Mouse (Mus musculus) heart, embryonic 16.5 days (tissue): ENCODE measurements around the gene Rbms1. TPM values are rescaled to one million over a fixed set of nuclear protein-coding genes. Genes with fewer than 3 reads are reported as not detected.
A peak's percentile ranks its signal among the peaks of the same experiment; 100 is the strongest.

Experiments used
- ATAC-seq: fragments of 200-750 bp; cut with Nextera tagmentation; replicated peaks from 2 replicates; pipeline ENCODE4 v1.8.0; 2017; ENCODE audit warnings: moderate number of reproducible peaks; ENCODE audit not compliant: insufficient read depth, low FRiP score; ENCODE audit errors: extremely low read depth
- H3K27ac ChIP-seq: fragments of 300-500 bp; sonication (generic); 2 replicates; pipeline ENCODE4 v1.5.1; 2014; ENCODE audit warnings: mild to moderate bottlenecking, low read length, control low read depth, moderate library complexity
- H3K27me3 ChIP-seq: fragments of 300-500 bp; sonication (generic); 2 replicates; pipeline ENCODE4 v1.6.1; 2014; ENCODE audit warnings: low read length, mixed read lengths; ENCODE audit not compliant: control insufficient read depth, insufficient read depth
- H3K36me3 ChIP-seq: fragments of 300-500 bp; sonication (generic); 2 replicates; pipeline ENCODE4 v1.6.1; 2014; ENCODE audit not compliant: control insufficient read depth, insufficient read depth
- H3K4me1 ChIP-seq: fragments of 300-500 bp; sonication (generic); 2 replicates; pipeline ENCODE4 v1.6.1; 2014; ENCODE audit warnings: low read length, mixed read lengths; ENCODE audit not compliant: control insufficient read depth, insufficient read depth
- H3K4me2 ChIP-seq: fragments of 300-500 bp; sonication (generic); 2 replicates; pipeline ENCODE4 v1.6.1; 2014; ENCODE audit warnings: low read depth, mild to moderate bottlenecking, control low read depth, low read length
- H3K4me3 ChIP-seq: fragments of 300-500 bp; sonication (generic); 2 replicates; pipeline ENCODE4 v1.5.1; 2014; ENCODE audit warnings: mild to moderate bottlenecking, control low read depth, low read length
- H3K9ac ChIP-seq: fragments of 300-500 bp; sonication (generic); 2 replicates; pipeline ENCODE4 v1.6.1; 2014; ENCODE audit warnings: low read length, control low read depth
- H3K9me3 ChIP-seq: fragments of 300-500 bp; sonication (generic); replicated peaks from 2 replicates; pipeline ENCODE4 v1.6.1; 2016; ENCODE audit warnings: low read length; ENCODE audit not compliant: control insufficient read depth
- WGBS: fragments of 180-500 bp; shearing (Covaris S2); extraction: QIAGEN DNeasy Blood & Tissue Kit; methylation state at CpG from one replicate; pipeline ENCODE4 v1.1.7; 2014; 5-methylcytosine and 5-hydroxymethylcytosine counted together
- polyA plus RNA-seq: library from polyadenylated mRNA; unstranded; fragments of >200 nt; fragmentation: Nextera tagmentation; extraction: Ambion mirVana; gene quantifications from 2 replicates; pipeline ENCODE4 v1.2.1, GENCODE M21; 2015

Gene Rbms1
- polyA plus RNA-seq, 1 experiment from 2014 or later: 102 TPM

DNA sequence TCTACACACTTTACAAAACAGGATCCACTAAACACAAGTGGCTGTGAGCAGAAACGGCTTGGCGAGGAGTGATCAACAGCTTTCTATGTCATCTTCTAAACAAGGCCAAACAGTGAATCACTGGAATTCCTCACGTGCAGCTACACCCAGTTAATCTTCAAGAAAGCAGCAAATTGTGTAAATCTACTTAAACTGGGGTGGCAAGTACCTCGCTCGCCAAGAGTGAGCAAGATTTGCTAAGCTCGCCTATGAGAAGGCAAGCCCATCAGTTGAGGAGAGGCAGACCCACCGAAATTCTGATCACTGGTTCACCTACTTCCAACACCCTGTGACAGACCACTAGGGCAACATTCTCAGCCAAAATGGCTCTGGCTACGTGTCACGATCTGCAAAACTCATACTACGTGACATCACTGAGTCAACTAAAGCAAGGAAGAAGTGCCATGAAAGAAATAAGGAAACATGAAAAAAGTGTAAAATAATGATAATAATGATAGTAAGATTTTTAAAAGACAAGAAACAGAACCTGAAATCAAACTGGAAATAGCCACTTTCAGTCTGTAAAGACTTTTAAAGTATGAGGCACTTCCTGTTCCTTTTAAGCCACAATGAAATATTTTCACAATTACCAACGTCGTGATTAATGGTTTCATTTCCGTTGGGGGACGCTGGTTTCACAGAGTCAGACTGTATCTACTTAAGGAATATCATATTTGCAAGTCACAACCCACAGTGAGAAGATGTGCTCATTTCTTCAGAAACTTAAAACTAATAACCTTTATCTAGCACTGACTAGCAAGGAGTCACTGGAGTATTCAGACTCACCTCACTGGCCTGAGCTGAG lies 85.2 kb downstream of the Rbms1 start:
- H3K27ac ChIP-seq: peak overlapping the region; percentile 9; the same call in 1 of the 2 replicates
- H3K4me3 ChIP-seq: no peak overlapping the region
- peaks cover 73% of the 10 kb centered on the region for H3K4me1 ChIP-seq
- 45% methylated on average over 14 of the region's 14 CpGs for WGBS
- ATAC-seq: no peak
- H3K9ac ChIP-seq: peak overlapping the region; percentile 16; the same call in 1 of the 2 replicates
- H3K36me3 ChIP-seq: 0 out of 2 replicates have a peak, but pooled peaks cover 3% of the 10 kb centered on the region
- H3K9me3 ChIP-seq: no peaks in the 10 kb centered on the region
- no peaks in the 10 kb centered on the region for H3K27me3 ChIP-seq
- peak overlapping the region; percentile 24 for H3K4me2 ChIP-seq

DNA sequence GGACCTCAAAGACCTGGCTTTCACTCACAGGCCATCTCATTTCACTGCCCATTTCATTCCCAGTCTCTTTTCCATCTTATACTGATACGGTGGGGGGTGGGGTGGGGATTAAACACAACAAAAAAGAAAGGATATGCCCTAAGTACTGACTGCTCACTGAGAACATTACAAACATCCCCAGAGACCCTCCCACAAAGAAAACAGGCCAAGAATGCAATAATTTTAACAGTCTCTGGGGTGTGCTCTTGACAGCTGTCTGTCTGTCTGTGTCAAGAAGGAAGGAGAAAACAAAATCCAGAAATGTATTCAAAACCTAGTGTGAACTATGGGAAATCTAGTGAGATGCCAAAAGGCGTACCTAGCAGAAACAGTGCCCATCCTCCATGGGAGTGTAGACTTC lies 86.1 kb downstream of the Rbms1 start:
- 0 out of 2 replicates have a peak, but pooled peaks cover 3% of the 10 kb centered on the region for H3K36me3 ChIP-seq
- H3K27me3 ChIP-seq: no peaks in the 10 kb centered on the region
- no peak overlapping the region for H3K9ac ChIP-seq
- H3K27ac ChIP-seq: no peak overlapping the region
- ATAC-seq: no peak
- no peaks in the 10 kb centered on the region for H3K9me3 ChIP-seq
- no peak overlapping the region for H3K4me2 ChIP-seq
- H3K4me3 ChIP-seq: no peak overlapping the region
- WGBS: 52% methylated on average over 2 of the region's 2 CpGs
- peaks cover 79% of the 10 kb centered on the region for H3K4me1 ChIP-seq

DNA sequence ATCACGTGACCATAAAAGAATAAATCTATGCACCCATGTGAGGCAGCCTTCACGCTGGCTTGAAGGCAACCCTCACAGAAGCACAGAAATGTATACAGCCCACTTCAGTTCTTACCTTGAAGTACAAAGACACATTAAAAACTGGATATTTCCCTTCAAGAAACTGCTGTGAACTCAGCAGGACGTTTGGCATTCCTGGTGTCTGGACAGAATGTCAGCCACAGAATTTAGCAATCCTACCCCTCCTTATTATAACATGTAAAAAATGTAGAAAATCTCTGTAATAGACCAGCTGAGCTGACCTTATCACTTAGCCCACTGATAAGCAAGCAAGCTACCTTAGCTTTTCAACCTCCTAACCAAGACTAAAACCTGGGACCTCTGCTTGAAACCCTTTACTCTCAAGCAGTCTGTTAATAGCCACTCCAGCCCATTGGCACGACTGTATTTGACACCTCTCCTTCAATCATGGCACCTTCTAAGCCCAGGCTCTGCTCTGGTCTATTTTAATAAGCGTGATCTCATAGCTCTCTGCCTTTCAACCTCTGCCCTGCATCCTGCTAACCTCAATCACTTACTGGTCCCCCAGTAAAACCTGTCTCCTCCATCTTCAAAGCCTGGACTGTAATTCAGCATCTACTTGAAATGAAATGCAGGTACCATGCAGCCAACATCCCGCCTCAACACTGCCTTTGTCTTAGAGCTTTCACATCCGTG lies 90.7 kb downstream of the Rbms1 start:
- Histone ChIP-seq H3K4me1 (peaks cover 85% of the 10 kb centered on the region), H3K27ac (peak overlapping the region; percentile 4; the same call in 1 of the 2 replicates), H3K4me3 (no peak overlapping the region), H3K9me3 (no peaks in the 10 kb centered on the region), H3K9ac (no peak overlapping the region), H3K27me3 (no peaks in the 10 kb centered on the region), H3K4me2 (no peak overlapping the region), H3K36me3 (no peaks in the 10 kb centered on the region)
- 45% methylated on average over 7 of the region's 7 CpGs for WGBS
- ATAC-seq: no peak

DNA sequence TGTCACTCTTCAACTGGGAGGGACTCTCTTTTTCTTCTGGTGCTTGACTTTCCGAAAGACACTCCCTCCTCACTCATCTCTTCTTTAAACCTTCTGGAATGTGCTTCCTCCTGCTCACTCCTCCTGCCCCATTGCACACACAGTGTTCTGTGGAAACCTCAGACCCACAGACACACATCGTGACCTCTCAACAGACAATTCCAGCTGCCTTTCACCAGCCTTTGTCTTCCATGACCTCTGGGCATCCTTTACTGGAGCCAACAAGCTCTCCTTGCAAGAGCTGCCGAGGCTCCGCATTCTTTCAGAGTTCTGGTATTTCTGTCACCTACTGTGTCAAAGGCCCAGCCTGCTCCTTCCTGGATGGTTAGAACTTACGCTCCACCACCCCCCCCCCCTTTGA lies 92.0 kb downstream of the Rbms1 start:
- Histone ChIP-seq H3K27ac (peak overlapping the region; percentile 55), H3K4me2 (peak overlapping the region; percentile 6; the same call in 1 of the 2 replicates), H3K27me3 (no peaks in the 10 kb centered on the region), H3K36me3 (no peaks in the 10 kb centered on the region), H3K9ac (no peak overlapping the region), H3K4me3 (no peak overlapping the region), H3K9me3 (no peaks in the 10 kb centered on the region), H3K4me1 (peaks cover 78% of the 10 kb centered on the region)
- WGBS: 29% methylated on average over 5 of the region's 5 CpGs
- no peak for ATAC-seq

- H3K4me2 ChIP-seq: no peak overlapping the region
- peak overlapping the region; percentile 55; the same call in 1 of the 2 replicates for H3K27ac ChIP-seq
- no peak overlapping the region for H3K4me3 ChIP-seq
- H3K4me1 ChIP-seq: peaks cover 75% of the 10 kb centered on the region
- no peaks in the 10 kb centered on the region for H3K27me3 ChIP-seq
- H3K9ac ChIP-seq: no peak overlapping the region
- WGBS: 56% methylated on average over 4 of the region's 4 CpGs
- ATAC-seq: no peak
- H3K9me3 ChIP-seq: no peaks in the 10 kb centered on the region
- no peaks in the 10 kb centered on the region for H3K36me3 ChIP-seq
Observed at GRCm38 (mm10) chr2:60870450-60870849, 92.5 kb downstream of the Rbms1 start.

DNA sequence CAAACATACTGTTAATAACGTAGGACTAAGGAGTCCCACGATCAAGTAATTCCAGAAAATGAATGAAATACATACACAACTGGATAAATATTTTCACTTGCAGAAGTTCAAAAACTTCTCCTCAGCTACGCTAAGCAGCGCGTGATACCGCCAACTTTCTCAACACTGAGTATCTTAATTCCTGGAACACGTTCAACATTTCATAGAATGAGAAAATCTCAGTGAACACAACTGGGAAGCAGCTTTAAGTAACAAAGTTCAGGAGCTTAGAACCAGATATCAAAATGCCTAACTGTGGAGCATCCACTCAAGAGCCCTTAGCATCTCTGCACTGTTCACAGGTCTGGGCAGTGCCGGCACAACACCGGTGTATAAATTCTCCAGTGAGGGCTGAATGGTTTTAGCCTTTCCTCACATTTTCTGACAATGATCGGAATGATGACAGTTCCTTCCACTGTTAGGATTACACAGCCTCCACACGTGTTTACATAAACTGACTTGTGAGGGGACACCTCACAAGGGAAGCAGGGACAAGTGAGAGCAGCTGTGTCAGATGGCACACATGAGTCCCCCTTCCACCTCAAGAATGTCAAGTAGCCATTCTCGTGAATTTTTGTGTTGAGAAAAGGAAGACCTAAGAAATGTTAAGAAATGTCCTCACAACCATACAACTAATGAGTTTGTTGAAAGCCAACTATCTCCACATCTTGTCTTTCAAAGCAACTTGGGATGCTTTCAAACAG lies 93.8 kb downstream of the Rbms1 start:
- Histone ChIP-seq H3K4me2 (no peak overlapping the region), H3K36me3 (no peaks in the 10 kb centered on the region), H3K27me3 (no peaks in the 10 kb centered on the region), H3K4me3 (no peak overlapping the region), H3K9me3 (no peaks in the 10 kb centered on the region), H3K9ac (no peak overlapping the region), H3K27ac (no peak overlapping the region), H3K4me1 (peaks cover 78% of the 10 kb centered on the region)
- no peak for ATAC-seq
- WGBS: 54% methylated on average over 12 of the region's 12 CpGs

- no peak overlapping the region for H3K27ac ChIP-seq
- 44% methylated on average over 4 of the region's 4 CpGs for WGBS
- H3K4me3 ChIP-seq: no peak overlapping the region
- H3K4me2 ChIP-seq: no peak overlapping the region
- H3K9ac ChIP-seq: no peak overlapping the region
- ATAC-seq: no peak
- no peaks in the 10 kb centered on the region for H3K27me3 ChIP-seq
- no peaks in the 10 kb centered on the region for H3K36me3 ChIP-seq
- H3K9me3 ChIP-seq: no peaks in the 10 kb centered on the region
- peaks cover 75% of the 10 kb centered on the region for H3K4me1 ChIP-seq
Observed at GRCm38 (mm10) chr2:60868060-60868662, 94.8 kb downstream of the Rbms1 start.

GRCm38 (mm10) chr2:60867304-60867703 lies 95.7 kb downstream of the Rbms1 start:
- 93% methylated on average over 8 of the region's 8 CpGs for WGBS
- Histone ChIP-seq H3K27me3 (no peaks in the 10 kb centered on the region), H3K36me3 (no peaks in the 10 kb centered on the region), H3K4me3 (no peak overlapping the region), H3K9me3 (no peaks in the 10 kb centered on the region), H3K9ac (no peak overlapping the region), H3K27ac (no peak overlapping the region), H3K4me1 (peaks cover 72% of the 10 kb centered on the region), H3K4me2 (no peak overlapping the region)
- ATAC-seq: no peak
